Mouse (Mus musculus) ES-Bruce4 (cell line): ENCODE results near the gene Tbc1d23. TPM values are rescaled to one million over a fixed set of nuclear protein-coding genes. Genes with fewer than 3 reads are reported as not detected.

ENCODE experiments used
- H3K27ac ChIP-seq: 2 replicates; pipeline ENCODE4 v1.5.1; 2012; ENCODE audit warnings: low read length, inconsistent platforms; ENCODE audit not compliant: insufficient read depth
- H3K27me3 ChIP-seq: 2 replicates; pipeline ENCODE4 v1.6.1; 2012; ENCODE audit warnings: mild to moderate bottlenecking, low read length, inconsistent platforms; ENCODE audit not compliant: control insufficient read depth, poor library complexity, insufficient read depth, severe bottlenecking
- H3K36me3 ChIP-seq: 2 replicates; pipeline ENCODE4 v1.6.1; 2012; ENCODE audit warnings: inconsistent platforms, mild to moderate bottlenecking, low read length, moderate library complexity; ENCODE audit not compliant: control insufficient read depth, poor library complexity, insufficient read depth, severe bottlenecking
- H3K4me1 ChIP-seq: one replicate; pipeline ENCODE4 v1.8.1; 2011; ENCODE audit warnings: low read length; ENCODE audit not compliant: control insufficient read depth, insufficient read depth
- H3K4me3 ChIP-seq: 2 replicates; pipeline ENCODE4 v1.5.1; 2011; ENCODE audit warnings: low read depth, mild to moderate bottlenecking, low read length
- H3K9ac ChIP-seq: 2 replicates; pipeline ENCODE4 v1.6.1; 2012; ENCODE audit warnings: low read depth, mild to moderate bottlenecking, inconsistent platforms; ENCODE audit not compliant: poor library complexity, severe bottlenecking
- H3K9me3 ChIP-seq: replicated peaks from 2 replicates; pipeline ENCODE4 v1.6.1; 2012; ENCODE audit warnings: mild to moderate bottlenecking, low read length, inconsistent platforms; ENCODE audit not compliant: control insufficient read depth, poor library complexity, insufficient read depth, severe bottlenecking
- CTCF ChIP-seq: IDR thresholded peaks from one replicate; pipeline ENCODE4 v1.8.1; 2011; ENCODE audit warnings: low read depth, low read length
- EP300 ChIP-seq: IDR thresholded peaks from 2 replicates; pipeline ENCODE4 v1.6.1; 2011; ENCODE audit warnings: low read depth, low read length; ENCODE audit not compliant: insufficient read depth
- POLR2A ChIP-seq: IDR thresholded peaks from one replicate; pipeline ENCODE4 v1.8.1; 2011; ENCODE audit warnings: low read length; ENCODE audit not compliant: insufficient read depth
- polyA plus RNA-seq: library from polyadenylated mRNA; stranded (reverse); fragments of >200 nt; gene quantifications from 2 replicates; pipeline ENCODE4 v1.2.4, GENCODE M21; 2011; ENCODE audit warnings: low read depth; ENCODE audit not compliant: missing spikeins, insufficient read depth, insufficient read length

The Tbc1d23 gene
- polyA plus RNA-seq: 32.4 and 35.5 TPM in 2 replicates

DNA sequence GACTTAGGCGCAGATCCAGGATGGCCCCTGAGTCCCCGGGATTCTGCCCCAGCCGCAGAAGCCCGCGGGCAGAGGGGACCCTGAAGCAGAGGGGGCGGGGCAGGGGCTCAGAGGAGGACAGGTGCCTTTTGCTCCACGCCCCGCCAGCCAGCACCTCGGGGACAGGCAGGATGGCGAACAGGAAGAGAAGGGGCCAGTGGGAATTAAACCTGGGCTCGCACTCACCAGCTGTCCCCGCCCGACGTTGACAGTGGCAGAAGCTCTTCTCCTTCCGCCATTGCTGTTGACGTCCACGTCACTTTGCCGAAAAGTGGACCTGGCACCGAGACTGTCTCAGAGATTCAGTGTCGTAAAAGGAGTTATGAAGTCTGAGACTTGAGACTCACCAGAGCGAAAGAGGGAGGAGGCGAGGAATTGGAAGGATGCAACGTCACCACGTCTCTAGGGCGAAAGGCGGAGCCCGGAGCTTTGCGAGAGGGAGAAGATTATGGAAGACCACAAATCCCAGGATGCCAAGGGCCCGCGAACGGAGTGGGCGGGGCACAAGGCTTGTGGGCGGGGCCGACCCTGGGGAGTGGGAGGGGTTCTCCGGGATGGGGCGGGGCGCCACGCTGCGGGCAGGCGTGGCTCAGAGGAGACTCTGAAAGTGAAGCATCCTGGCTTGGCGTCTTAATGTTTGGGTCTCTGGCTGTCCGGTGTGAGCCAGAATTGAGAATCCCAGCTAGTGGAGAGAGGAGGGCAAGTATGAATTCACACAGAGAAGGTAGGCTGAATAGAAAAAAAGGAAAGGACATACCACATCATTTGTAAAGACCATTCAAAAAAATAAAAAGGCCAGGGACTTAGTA is at the start of gene Tbc1d23:
Gene Tbc1d23, minus strand, starts transcription at position 416 of the 848 bp plus-strand sequence.
- TF ChIP-seq EP300 (peak; percentile 57; the same call in 1 of the 2 replicates), CTCF (no peak), POLR2A (peak; percentile 32)
- H3K27ac ChIP-seq: no peak within 1 kb of the TSS
- H3K9ac ChIP-seq: peak within 1 kb of the TSS; percentile 71
- H3K4me3 ChIP-seq: peak within 1 kb of the TSS; percentile 96
- no peaks in the 10 kb centered on the region for H3K9me3 ChIP-seq
- H3K4me1 ChIP-seq: peaks cover 2% of the 10 kb centered on the region
- no peaks in the 10 kb centered on the region for H3K27me3 ChIP-seq
- no peaks in the 10 kb centered on the region for H3K36me3 ChIP-seq

DNA sequence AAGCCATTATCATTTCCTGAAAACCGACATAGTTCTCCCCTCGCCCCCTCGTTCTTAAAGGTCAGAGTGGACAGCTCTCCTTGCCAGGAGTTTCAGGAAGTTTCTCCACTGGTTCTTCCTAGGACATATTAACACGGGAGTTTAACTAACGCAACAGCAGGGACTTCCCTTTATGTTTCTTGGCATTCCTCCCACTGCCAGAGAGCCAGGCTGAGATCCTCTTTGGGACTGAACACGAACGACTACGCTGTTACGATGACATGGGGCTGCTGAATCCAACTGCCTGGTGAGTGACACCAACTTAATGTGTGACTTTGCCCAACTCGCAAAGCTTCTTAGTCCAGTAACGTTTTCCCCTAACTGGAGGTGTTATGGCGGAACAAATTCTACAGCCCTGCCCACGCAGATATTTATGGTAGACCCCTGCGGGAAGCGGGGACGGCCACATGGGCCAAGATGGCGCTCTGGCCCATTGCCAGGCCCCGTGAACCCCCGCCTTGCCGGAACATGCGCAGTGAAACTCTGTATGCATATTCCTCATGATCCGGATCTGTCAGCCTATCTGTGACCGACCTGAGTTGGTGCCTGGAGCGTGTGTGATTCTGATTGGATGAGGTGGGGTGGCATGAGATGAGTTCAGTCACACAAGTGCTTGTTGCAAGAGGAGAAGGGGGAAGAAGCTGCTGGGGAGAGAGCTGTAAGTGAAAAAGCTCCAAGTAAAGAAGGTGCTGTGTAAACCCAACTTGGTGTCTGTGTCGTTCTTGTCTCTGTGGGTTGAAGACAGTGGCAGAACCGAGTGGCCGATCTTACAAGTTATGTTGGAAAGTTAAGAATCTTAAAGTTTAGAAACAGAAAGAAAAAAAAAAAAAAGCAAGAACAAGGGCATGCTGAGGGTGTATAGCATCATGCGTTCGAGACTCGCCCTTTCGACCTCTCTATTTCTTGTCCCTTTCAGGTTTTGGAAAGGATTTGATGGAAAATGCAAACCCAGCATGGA is 49.2 kb upstream of the Tbc1d23 start:
- peaks cover 4% of the 10 kb centered on the region; the same call in 1 of the 2 replicates for H3K9me3 ChIP-seq
- H3K4me3 ChIP-seq: peak overlapping the region; percentile 38
- H3K36me3 ChIP-seq: no peaks in the 10 kb centered on the region
- no peaks in the 10 kb centered on the region for H3K4me1 ChIP-seq
- no peak overlapping the region for H3K9ac ChIP-seq
- no peak overlapping the region for H3K27ac ChIP-seq
- TF ChIP-seq CTCF (no peak), POLR2A (no peak), EP300 (no peak)
- no peaks in the 10 kb centered on the region for H3K27me3 ChIP-seq

DNA sequence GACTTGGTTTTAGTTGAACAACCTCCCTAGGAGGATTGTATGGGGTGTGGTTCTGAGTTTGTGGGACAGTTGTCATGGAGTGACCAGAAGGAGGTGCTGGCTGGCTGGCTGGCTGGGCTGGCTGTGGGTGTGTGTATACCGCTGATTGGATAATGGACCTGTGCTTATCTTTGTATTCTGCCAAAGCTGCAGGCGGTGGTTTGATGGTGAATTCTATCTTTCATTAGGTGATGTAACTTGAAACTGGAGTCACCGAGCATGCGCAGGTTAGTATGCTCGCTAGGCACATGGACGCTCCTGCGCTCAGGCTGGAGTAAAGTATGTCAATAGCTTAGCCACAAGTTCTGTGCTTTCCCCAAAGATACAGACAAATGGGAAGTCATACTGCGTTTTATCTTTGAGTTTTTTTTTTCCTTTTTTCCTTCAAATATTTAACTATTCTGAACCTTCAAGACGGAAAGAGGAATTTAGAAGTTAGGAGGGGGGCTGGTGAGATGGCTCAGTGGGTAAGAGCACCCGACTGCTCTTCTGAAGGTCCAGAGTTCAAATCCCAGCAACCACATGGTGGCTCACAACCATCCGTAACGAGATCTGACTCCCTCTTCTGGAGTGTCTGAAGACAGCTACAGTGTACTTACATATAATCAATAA is 47.8 kb upstream of the Tbc1d23 start:
- Histone ChIP-seq H3K9me3 (peaks cover 4% of the 10 kb centered on the region; the same call in 1 of the 2 replicates), H3K9ac (no peak overlapping the region), H3K27me3 (no peaks in the 10 kb centered on the region), H3K4me3 (no peak overlapping the region), H3K36me3 (no peaks in the 10 kb centered on the region), H3K4me1 (no peaks in the 10 kb centered on the region), H3K27ac (no peak overlapping the region)
- no peak for TF ChIP-seq EP300
- TF ChIP-seq CTCF: peak; percentile 20

DNA sequence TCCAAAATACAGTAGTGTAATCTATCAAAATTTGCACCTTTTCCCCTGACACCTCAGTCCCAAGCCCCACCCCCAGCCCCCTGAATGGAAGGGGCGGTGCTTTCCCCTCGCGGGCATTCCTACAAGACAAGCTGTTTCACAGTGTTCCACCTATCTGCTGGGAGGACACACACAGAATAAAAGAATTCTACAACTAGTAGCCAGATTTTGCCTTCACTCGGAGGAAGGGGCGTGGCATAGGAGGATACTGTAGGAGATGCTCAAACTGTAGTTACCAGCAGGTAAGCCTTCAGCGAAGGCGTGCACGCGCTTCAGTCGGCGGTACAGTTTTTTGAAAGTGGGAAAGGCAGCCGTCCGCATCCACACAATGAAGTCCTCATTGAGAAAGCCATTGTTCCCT is 38.4 kb upstream of the Tbc1d23 start:
- no peaks in the 10 kb centered on the region for H3K36me3 ChIP-seq
- no peak overlapping the region for H3K4me3 ChIP-seq
- TF ChIP-seq POLR2A (no peak), EP300 (no peak), CTCF (no peak)
- H3K27me3 ChIP-seq: no peaks in the 10 kb centered on the region; the same call in 1 of the 2 replicates
- no peak overlapping the region for H3K27ac ChIP-seq
- H3K9ac ChIP-seq: no peak overlapping the region
- no peaks in the 10 kb centered on the region for H3K4me1 ChIP-seq
- no peaks in the 10 kb centered on the region for H3K9me3 ChIP-seq

DNA sequence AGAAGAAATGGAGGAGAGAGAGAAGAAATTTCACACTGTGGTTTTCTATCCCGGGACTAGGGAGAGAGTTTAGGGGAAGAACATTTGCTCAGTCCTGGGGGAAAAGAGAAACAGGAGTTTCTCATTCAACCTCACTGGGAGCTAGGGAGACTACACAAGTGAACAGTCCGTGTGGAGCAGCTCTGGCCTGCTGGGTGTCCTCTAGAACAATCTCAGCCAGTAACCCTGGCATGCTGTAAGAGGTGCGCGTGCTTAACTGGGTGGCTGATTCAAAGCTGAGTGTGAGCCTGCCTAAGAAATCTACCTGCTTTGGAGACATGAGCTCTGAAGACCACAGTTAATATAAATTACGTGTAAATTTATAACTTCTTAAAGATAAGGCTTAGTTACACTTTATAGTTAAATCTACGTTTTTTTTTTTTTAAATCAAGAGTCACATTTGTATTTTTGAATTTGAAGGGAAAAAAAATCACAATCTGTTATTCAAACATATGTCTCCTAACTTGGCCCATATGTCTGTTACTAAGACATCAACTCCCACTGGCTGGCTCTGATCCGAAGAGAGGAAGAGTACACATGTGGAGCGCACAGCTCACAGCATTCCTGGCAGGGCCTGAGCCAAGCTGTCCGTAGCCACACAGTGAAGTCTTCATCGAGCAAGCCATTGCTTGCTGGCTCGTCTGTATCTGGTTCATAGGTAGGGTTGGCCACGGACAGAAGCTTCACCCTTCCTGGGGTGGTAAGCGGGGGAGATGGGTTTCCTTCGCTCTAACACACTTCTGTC is 36.9 kb upstream of the Tbc1d23 start:
- no peak for TF ChIP-seq EP300
- no peak for TF ChIP-seq POLR2A
- TF ChIP-seq CTCF: no peak
- Histone ChIP-seq H3K9me3 (no peaks in the 10 kb centered on the region), H3K4me3 (no peak overlapping the region), H3K4me1 (no peaks in the 10 kb centered on the region), H3K27ac (no peak overlapping the region), H3K36me3 (no peaks in the 10 kb centered on the region), H3K27me3 (no peaks in the 10 kb centered on the region; the same call in 1 of the 2 replicates), H3K9ac (no peak overlapping the region)
